Mouse (Mus musculus): ENCODE data around the gene Tmem231. TPM values are rescaled to one million over a fixed set of nuclear protein-coding genes. Genes with fewer than 3 reads are reported as not detected.

Gene Tmem231
- polyA plus RNA-seq, 1 experiment from 2014 or later, result 4.1 TPM

DNA sequence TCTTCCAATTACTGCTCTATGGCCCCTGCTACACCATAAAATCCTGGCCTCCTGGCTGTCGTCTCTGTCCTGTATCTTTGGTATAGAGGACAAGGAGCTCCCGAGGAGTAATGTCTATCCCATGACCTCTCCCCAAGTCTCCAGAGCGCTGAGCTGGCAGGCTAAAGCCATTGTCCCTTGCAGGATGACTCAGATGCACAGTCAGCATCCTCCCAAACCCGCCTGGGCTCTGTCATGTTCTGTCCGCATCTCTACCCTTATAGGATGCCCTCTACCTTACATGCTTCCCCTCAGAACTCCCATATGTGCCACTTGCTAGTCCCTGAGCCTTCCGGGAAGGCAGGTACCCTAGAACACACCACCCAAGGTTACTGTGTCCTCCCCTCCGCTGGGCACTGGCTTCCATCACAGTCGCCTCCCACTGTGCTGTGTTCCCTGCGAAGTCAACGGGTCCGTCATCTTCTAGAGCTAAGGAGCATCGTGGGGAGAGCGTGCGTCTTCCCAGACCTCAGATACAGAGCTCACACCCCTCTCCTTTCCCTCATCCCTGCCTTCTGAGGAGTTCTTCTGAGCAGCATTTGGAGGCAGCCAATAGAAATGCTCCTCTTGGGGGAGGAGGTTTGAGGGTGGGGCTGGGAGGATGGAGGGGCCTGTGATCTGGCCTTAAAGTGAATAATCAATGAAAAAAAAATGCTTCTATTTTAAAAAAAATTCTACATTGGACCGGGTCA lies 27.1 kb upstream of the Tmem231 start:
- Histone ChIP-seq H3K9me3 (ENCODE audit: control insufficient read depth, low read length) (no peaks in the 10 kb centered on the region), H3K9ac (ENCODE audit: low read length) (no peak overlapping the region), H3K36me3 (ENCODE audit: control insufficient read depth, insufficient read depth, low read length) (peaks cover 16% of the 10 kb centered on the region), H3K27ac (replicated peaks in 1 of 2; ENCODE audit: control insufficient read depth in 1 of 2, insufficient read depth in 1 of 2, low read depth in 2 of 2, low read length in 2 of 2) (no peak overlapping the region), H3K4me1 (ENCODE audit: control insufficient read depth in 2 of 2, insufficient read depth in 2 of 2, low read length in 2 of 2) (peaks cover 6 to 13% of the 10 kb centered on the region in 2 experiments), H3K27me3 (ENCODE audit: control insufficient read depth, insufficient read depth, low read length) (no peaks in the 10 kb centered on the region), H3K4me2 (ENCODE audit: low read length) (no peak overlapping the region), H3K4me3 (ENCODE audit: control insufficient read depth in 1 of 2, insufficient read depth in 1 of 2, low read depth in 1 of 2, low read length in 2 of 2) (no peak overlapping the region)
- no peak for ATAC-seq (ENCODE audit: insufficient number of reproducible peaks, insufficient read depth, low FRiP score, low read depth)
- 50% methylated on average over 15 of the region's 15 CpGs for WGBS

- H3K9me3 ChIP-seq (ENCODE audit: control insufficient read depth, low read length), result no peaks in the 10 kb centered on the region
- H3K27ac ChIP-seq (replicated peaks in 1 of 2; ENCODE audit: control insufficient read depth in 1 of 2, insufficient read depth in 1 of 2, low read depth in 2 of 2, low read length in 2 of 2), result no peak overlapping the region
- no peak overlapping the region for H3K4me2 ChIP-seq (ENCODE audit: low read length)
- no peak for ATAC-seq (ENCODE audit: insufficient number of reproducible peaks, insufficient read depth, low FRiP score, low read depth)
- WGBS, result 88% methylated on average over 2 of the region's 2 CpGs
- no peak overlapping the region for H3K9ac ChIP-seq (ENCODE audit: low read length)
- peaks cover 0 to 1% of the 10 kb centered on the region in 2 experiments; a peak in 2 of 4 replicates for H3K4me1 ChIP-seq (ENCODE audit: control insufficient read depth in 2 of 2, insufficient read depth in 2 of 2, low read length in 2 of 2)
- H3K36me3 ChIP-seq (ENCODE audit: control insufficient read depth, insufficient read depth, low read length), result peaks cover 45% of the 10 kb centered on the region
- H3K4me3 ChIP-seq (ENCODE audit: control insufficient read depth in 1 of 2, insufficient read depth in 1 of 2, low read depth in 1 of 2, low read length in 2 of 2), result no peak overlapping the region
- no peaks in the 10 kb centered on the region for H3K27me3 ChIP-seq (ENCODE audit: control insufficient read depth, insufficient read depth, low read length)
These were observed 23.6 kb upstream of the Tmem231 start for GRCm38 (mm10) chr8:111957231-111957630.

DNA sequence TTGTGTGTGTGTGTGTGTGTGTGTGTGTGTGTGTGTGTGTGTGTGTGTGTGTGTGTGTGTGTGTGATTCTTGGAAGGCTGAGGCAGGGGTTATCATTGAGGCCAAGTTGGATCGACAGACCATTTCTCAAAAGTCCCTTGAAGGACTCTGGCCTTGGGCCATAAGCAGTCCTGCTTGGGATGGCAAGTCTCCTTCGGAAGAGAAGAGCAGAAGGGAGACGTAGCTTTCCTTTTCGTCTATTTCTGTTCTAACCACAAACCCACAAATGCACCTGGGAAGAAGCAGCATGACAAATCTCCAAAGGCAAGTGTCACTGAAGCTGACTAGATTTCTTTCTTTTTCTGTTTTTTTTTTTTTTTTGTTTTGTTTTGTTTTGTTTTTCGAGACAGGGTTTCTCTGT lies 22.2 kb upstream of the Tmem231 start:
- Histone ChIP-seq H3K36me3 (ENCODE audit: control insufficient read depth, insufficient read depth, low read length) (peaks cover 58% of the 10 kb centered on the region), H3K4me1 (ENCODE audit: control insufficient read depth in 2 of 2, insufficient read depth in 2 of 2, low read length in 2 of 2) (no peaks in the 10 kb centered on the region; a peak in 1 of 4 replicates), H3K4me2 (ENCODE audit: low read length) (no peak overlapping the region), H3K27me3 (ENCODE audit: control insufficient read depth, insufficient read depth, low read length) (no peaks in the 10 kb centered on the region), H3K27ac (replicated peaks in 1 of 2; ENCODE audit: control insufficient read depth in 1 of 2, insufficient read depth in 1 of 2, low read depth in 2 of 2, low read length in 2 of 2) (no peak overlapping the region), H3K9ac (ENCODE audit: low read length) (no peak overlapping the region), H3K4me3 (ENCODE audit: control insufficient read depth in 1 of 2, insufficient read depth in 1 of 2, low read depth in 1 of 2, low read length in 2 of 2) (no peak overlapping the region), H3K9me3 (ENCODE audit: control insufficient read depth, low read length) (no peaks in the 10 kb centered on the region)
- WGBS, result 82% methylated on average over 5 of the region's 5 CpGs
- no peak for ATAC-seq (ENCODE audit: insufficient number of reproducible peaks, insufficient read depth, low FRiP score, low read depth)

- Histone ChIP-seq H3K27me3 (ENCODE audit: control insufficient read depth, insufficient read depth, low read length) (no peaks in the 10 kb centered on the region), H3K36me3 (ENCODE audit: control insufficient read depth, insufficient read depth, low read length) (peaks cover 64% of the 10 kb centered on the region), H3K4me1 (ENCODE audit: control insufficient read depth in 2 of 2, insufficient read depth in 2 of 2, low read length in 2 of 2) (no peaks in the 10 kb centered on the region), H3K9me3 (ENCODE audit: control insufficient read depth, low read length) (no peaks in the 10 kb centered on the region), H3K27ac (replicated peaks in 1 of 2; ENCODE audit: control insufficient read depth in 1 of 2, insufficient read depth in 1 of 2, low read depth in 2 of 2, low read length in 2 of 2) (no peak overlapping the region), H3K9ac (ENCODE audit: low read length) (no peak overlapping the region), H3K4me2 (ENCODE audit: low read length) (no peak overlapping the region), H3K4me3 (ENCODE audit: control insufficient read depth in 1 of 2, insufficient read depth in 1 of 2, low read depth in 1 of 2, low read length in 2 of 2) (no peak overlapping the region)
- ATAC-seq (ENCODE audit: insufficient number of reproducible peaks, insufficient read depth, low FRiP score, low read depth), result no peak
- WGBS, result 77% methylated on average over 4 of the region's 4 CpGs
These were observed 21.3 kb upstream of the Tmem231 start for GRCm38 (mm10) chr8:111954844-111955594.

DNA sequence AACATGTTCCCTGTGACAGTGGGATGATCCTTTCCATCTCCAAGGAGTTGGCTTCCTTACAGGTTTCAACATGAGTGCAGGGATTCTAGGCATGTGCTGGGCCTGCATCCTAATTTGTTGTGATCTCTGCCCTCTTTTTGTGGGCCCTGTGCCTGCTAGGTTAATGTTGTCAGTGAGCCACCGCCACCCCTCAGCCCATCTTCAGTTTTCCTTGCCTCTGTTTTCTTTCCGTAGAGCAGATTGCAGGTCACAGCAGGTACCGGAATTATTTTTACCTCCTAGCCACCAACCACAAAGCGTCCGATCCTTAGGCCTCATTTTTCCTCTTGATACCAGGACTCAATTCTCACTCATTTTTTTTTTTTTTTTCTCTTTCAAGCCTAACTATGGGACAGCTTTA lies 18.3 kb upstream of the Tmem231 start:
- H3K9ac ChIP-seq (ENCODE audit: low read length), result no peak overlapping the region
- WGBS, result 94% methylated on average over 5 of the region's 5 CpGs
- H3K4me2 ChIP-seq (ENCODE audit: low read length), result no peak overlapping the region
- ATAC-seq (ENCODE audit: insufficient number of reproducible peaks, insufficient read depth, low FRiP score, low read depth), result no peak
- no peaks in the 10 kb centered on the region for H3K9me3 ChIP-seq (ENCODE audit: control insufficient read depth, low read length)
- H3K27ac ChIP-seq (replicated peaks in 1 of 2; ENCODE audit: control insufficient read depth in 1 of 2, insufficient read depth in 1 of 2, low read depth in 2 of 2, low read length in 2 of 2), result no peak overlapping the region
- H3K27me3 ChIP-seq (ENCODE audit: control insufficient read depth, insufficient read depth, low read length), result no peaks in the 10 kb centered on the region
- peaks cover 79% of the 10 kb centered on the region for H3K36me3 ChIP-seq (ENCODE audit: control insufficient read depth, insufficient read depth, low read length)
- no peaks in the 10 kb centered on the region for H3K4me1 ChIP-seq (ENCODE audit: control insufficient read depth in 2 of 2, insufficient read depth in 2 of 2, low read length in 2 of 2)
- H3K4me3 ChIP-seq (ENCODE audit: control insufficient read depth in 1 of 2, insufficient read depth in 1 of 2, low read depth in 1 of 2, low read length in 2 of 2), result no peak overlapping the region

GRCm38 (mm10) chr8:111951317-111951716 lies 17.6 kb upstream of the Tmem231 start:
- H3K4me1 ChIP-seq (ENCODE audit: control insufficient read depth in 2 of 2, insufficient read depth in 2 of 2, low read length in 2 of 2), result no peaks in the 10 kb centered on the region
- peaks cover 79% of the 10 kb centered on the region for H3K36me3 ChIP-seq (ENCODE audit: control insufficient read depth, insufficient read depth, low read length)
- WGBS, result 94% methylated on average over 7 of the region's 7 CpGs

DNA sequence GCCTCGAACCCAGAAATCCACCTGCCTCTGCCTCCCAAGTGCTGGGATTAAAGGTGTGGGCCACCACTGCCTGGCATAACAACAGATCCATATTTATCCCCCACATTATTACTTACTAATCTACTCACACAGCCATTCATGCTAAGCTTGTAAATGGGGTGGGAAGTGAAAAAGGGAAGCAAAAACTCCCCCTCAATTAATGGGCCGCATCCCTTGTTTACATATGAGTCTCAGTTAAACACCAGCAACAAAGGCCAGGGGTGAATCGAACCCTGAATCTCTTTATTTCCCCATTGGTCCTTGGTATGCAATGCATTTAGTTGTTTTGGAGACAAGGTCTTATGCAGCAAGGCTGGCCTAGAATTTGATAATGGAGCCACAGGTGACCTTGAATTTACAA lies 17.2 kb upstream of the Tmem231 start:
- ATAC-seq (ENCODE audit: insufficient number of reproducible peaks, insufficient read depth, low FRiP score, low read depth), result no peak
- 93% methylated on average over 3 of the region's 3 CpGs for WGBS
- peaks cover 82% of the 10 kb centered on the region for H3K36me3 ChIP-seq (ENCODE audit: control insufficient read depth, insufficient read depth, low read length)

More at GRCm38 (mm10) chr8:111951317-111951716, 17.6 kb upstream of the Tmem231 start:
- no peaks in the 10 kb centered on the region for H3K9me3 ChIP-seq (ENCODE audit: control insufficient read depth, low read length)
- H3K9ac ChIP-seq (ENCODE audit: low read length), result no peak overlapping the region
- H3K4me3 ChIP-seq (ENCODE audit: control insufficient read depth in 1 of 2, insufficient read depth in 1 of 2, low read depth in 1 of 2, low read length in 2 of 2), result no peak overlapping the region
- no peak overlapping the region for H3K4me2 ChIP-seq (ENCODE audit: low read length)
- ATAC-seq (ENCODE audit: insufficient number of reproducible peaks, insufficient read depth, low FRiP score, low read depth), result no peak
- H3K27me3 ChIP-seq (ENCODE audit: control insufficient read depth, insufficient read depth, low read length), result no peaks in the 10 kb centered on the region
- H3K27ac ChIP-seq (replicated peaks in 1 of 2; ENCODE audit: control insufficient read depth in 1 of 2, insufficient read depth in 1 of 2, low read depth in 2 of 2, low read length in 2 of 2), result no peak overlapping the region

More for the DNA sequence above, 17.2 kb upstream of the Tmem231 start:
- Histone ChIP-seq H3K9me3 (ENCODE audit: control insufficient read depth, low read length) (no peaks in the 10 kb centered on the region), H3K27ac (replicated peaks in 1 of 2; ENCODE audit: control insufficient read depth in 1 of 2, insufficient read depth in 1 of 2, low read depth in 2 of 2, low read length in 2 of 2) (no peak overlapping the region), H3K4me3 (ENCODE audit: control insufficient read depth in 1 of 2, insufficient read depth in 1 of 2, low read depth in 1 of 2, low read length in 2 of 2) (no peak overlapping the region), H3K9ac (ENCODE audit: low read length) (no peak overlapping the region), H3K27me3 (ENCODE audit: control insufficient read depth, insufficient read depth, low read length) (no peaks in the 10 kb centered on the region), H3K4me2 (ENCODE audit: low read length) (no peak overlapping the region), H3K4me1 (ENCODE audit: control insufficient read depth in 2 of 2, insufficient read depth in 2 of 2, low read length in 2 of 2) (no peaks in the 10 kb centered on the region)

All from heart, embryonic 14.5 days (tissue).